Mouse (Mus musculus) cerebellum, adult 2 months (tissue): ENCODE data around the gene Tnip1.

ENCODE experiments used
- CTCF ChIP-seq: fragments of 200-500 bp; IDR thresholded peaks from 2 replicates; pipeline ENCODE4 v1.5.1; 2011; ENCODE audit warnings: low read depth, mild to moderate bottlenecking, control low read depth, low read length, moderate library complexity, borderline replicate concordance; ENCODE audit not compliant: insufficient read depth
- POLR2A ChIP-seq: fragments of 200-500 bp; IDR thresholded peaks from 2 replicates; pipeline ENCODE4 v1.6.1; 2011; ENCODE audit warnings: low read length, control low read depth, borderline replicate concordance; ENCODE audit not compliant: insufficient read depth

- TF ChIP-seq CTCF: no peak
- TF ChIP-seq POLR2A: no peak
Observed at GRCm38 (mm10) chr11:54936771-54937140, 26.0 kb downstream of the Tnip1 start.
